Mouse (Mus musculus): ENCODE data around the gene B230217C12Rik. TPM values are rescaled to one million over a fixed set of nuclear protein-coding genes. Genes with fewer than 3 reads are reported as not detected.

Gene B230217C12Rik
- polyA plus RNA-seq, 1 experiment = 3.5 TPM

DNA sequence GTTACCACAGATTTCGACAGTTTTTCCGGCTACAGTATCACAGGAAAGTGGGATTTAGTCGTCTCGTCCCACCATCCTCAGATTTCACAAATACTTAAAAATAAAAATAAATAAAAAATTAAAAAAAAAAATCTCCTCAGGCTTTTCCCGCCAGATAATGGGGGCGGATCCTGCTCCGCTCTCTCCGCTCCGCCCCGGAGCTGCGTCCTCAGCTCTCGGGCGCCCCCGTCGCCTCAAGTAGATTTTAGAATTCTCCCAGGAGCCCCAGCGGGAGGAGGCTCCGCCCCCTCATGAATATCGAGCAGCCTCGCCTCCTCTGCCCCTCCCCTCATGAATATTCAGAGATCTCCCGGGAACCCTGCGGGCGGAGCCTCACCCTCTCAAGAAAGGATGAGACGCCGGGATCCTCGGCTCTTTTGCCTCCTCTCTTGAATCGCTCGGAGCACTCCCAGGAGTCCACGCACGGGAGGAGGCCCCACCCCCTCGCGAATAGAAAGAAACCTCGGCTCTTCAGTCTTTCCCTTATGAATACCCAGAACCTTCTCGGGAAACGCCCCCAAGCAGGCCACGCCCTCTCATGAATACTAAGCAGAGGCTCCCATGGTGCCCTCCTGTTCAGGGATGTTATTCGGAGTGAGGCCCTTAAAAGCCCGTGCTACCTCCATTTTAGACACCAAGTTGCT lies 43.5 kb downstream of the B230217C12Rik start, which contains the start of gene Fbxo47:
Gene Fbxo47, minus strand, starts transcription at position 237 of the 683 bp plus-strand sequence.
- peak; percentile 45 for TF ChIP-seq POLR2A (IDR thresholded peaks at IDR 0.05; ENCODE audit: control insufficient read depth, low read depth, low read length)
- TF ChIP-seq CTCF (IDR thresholded peaks at IDR 0.05; ENCODE audit: control insufficient read depth, insufficient read depth, insufficient replicate concordance, low read depth, low read length) = peak; percentile 35; the same call in 1 of the 2 replicates
- H3K36me3 ChIP-seq (ENCODE audit: control insufficient read depth, insufficient read depth, low read length) = no peaks in the 10 kb centered on the region
- peak within 1 kb of the TSS; percentile 97 for H3K27ac ChIP-seq (ENCODE audit: control insufficient read depth, insufficient read depth, low read depth, low read length)
- H3K27me3 ChIP-seq (ENCODE audit: control insufficient read depth, insufficient read depth, low read length) = no peaks in the 10 kb centered on the region
- H3K4me3 ChIP-seq (ENCODE audit: control insufficient read depth, low read depth, low read length) = peak within 1 kb of the TSS; percentile 94
- H3K4me1 ChIP-seq (ENCODE audit: control insufficient read depth, insufficient read depth, low read length) = peaks cover 6% of the 10 kb centered on the region; the same call in 1 of the 2 replicates

DNA sequence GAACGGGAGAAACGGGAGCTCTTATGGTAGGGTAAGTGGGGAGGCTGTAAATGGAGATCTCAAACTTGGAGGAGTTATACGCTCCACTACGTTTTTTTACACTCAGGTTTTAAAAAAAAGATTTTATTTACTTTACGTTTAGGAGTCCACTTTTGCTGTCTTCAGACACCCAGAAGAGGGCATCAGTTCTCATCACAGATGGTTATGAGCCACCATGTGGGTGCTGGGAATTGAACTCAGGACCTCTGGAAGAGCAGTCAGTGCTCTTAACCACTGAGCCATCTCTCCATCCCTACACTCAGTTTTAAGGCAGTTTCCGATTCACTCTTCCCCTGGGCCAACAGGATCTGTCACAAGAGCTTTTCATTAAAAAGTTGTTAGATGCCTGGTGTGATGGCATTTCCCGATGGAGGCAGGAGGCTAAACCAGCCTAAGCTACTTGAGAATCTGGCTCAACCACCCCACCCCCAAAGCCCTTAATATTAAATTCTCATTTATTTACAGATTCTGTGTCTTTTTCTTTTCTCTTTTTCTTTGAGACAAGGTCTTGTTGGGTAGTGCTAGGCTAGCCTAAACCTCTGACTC lies 44.1 kb downstream of the B230217C12Rik start:
- H3K27ac ChIP-seq (ENCODE audit: control insufficient read depth, insufficient read depth, low read depth, low read length) = peak overlapping the region; percentile 40
- H3K27me3 ChIP-seq (ENCODE audit: control insufficient read depth, insufficient read depth, low read length) = no peaks in the 10 kb centered on the region
- no peaks in the 10 kb centered on the region for H3K36me3 ChIP-seq (ENCODE audit: control insufficient read depth, insufficient read depth, low read length)
- TF ChIP-seq CTCF (IDR thresholded peaks at IDR 0.05; ENCODE audit: control insufficient read depth, insufficient read depth, insufficient replicate concordance, low read depth, low read length) (no peak), POLR2A (IDR thresholded peaks at IDR 0.05; ENCODE audit: control insufficient read depth, low read depth, low read length) (no peak)
- peaks cover 6% of the 10 kb centered on the region; the same call in 1 of the 2 replicates for H3K4me1 ChIP-seq (ENCODE audit: control insufficient read depth, insufficient read depth, low read length)
- H3K4me3 ChIP-seq (ENCODE audit: control insufficient read depth, low read depth, low read length) = peak overlapping the region; percentile 78

DNA sequence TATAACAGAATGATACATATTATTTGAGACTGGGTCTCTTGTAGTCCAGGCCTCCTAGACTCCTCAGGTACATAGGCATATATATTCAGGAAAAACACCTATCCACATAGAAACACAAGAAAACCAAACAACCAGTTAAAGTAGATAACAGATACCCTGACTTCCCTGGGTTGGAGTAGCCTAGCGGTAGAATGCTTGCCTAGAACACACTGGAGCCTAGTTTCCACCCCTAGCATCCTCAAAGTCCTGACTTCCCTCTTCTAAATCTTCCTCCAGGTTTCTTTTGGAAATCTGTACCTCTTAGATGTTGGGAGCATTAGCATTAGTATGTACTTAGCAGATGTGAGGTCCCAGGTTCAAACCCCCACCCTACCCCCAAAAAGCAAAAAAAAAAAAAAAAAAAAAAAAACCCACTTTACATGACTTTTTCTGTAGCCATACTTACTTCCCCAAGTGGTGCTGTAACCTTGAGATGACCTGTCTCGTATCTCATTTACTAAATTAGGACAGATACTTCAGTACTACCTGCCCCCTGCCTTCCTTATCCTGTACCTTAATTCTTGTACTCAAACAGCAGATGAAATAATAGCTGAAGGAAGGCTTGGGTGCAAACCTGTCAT lies 44.8 kb downstream of the B230217C12Rik start:
- peaks cover 6% of the 10 kb centered on the region; the same call in 1 of the 2 replicates for H3K4me1 ChIP-seq (ENCODE audit: control insufficient read depth, insufficient read depth, low read length)
- no peaks in the 10 kb centered on the region for H3K27me3 ChIP-seq (ENCODE audit: control insufficient read depth, insufficient read depth, low read length)
- H3K4me3 ChIP-seq (ENCODE audit: control insufficient read depth, low read depth, low read length) = no peak overlapping the region
- no peaks in the 10 kb centered on the region for H3K36me3 ChIP-seq (ENCODE audit: control insufficient read depth, insufficient read depth, low read length)
- TF ChIP-seq POLR2A (IDR thresholded peaks at IDR 0.05; ENCODE audit: control insufficient read depth, low read depth, low read length) = no peak
- no peak for TF ChIP-seq CTCF (IDR thresholded peaks at IDR 0.05; ENCODE audit: control insufficient read depth, insufficient read depth, insufficient replicate concordance, low read depth, low read length)
- H3K27ac ChIP-seq (ENCODE audit: control insufficient read depth, insufficient read depth, low read depth, low read length) = no peak overlapping the region

DNA sequence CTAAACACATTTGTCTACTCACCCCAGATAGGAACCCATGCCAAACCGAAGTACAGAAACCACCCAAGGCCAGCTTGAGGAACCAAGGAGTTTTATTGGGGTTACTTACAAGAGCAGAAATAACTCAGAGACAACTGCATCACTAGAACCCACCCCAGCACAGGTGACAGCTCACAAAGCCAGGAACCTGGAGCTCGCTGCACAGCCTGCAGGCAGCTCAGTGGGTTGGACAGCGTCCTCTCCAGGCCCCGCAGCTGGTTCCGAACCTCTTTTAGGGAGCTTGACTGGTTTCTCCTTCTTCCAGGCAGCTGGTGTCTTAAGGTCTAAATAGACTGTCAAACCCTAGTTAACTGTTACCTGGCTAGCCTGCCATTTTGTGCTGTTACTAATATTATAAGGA lies 51.2 kb downstream of the B230217C12Rik start:
- H3K36me3 ChIP-seq (ENCODE audit: control insufficient read depth, insufficient read depth, low read length) = no peaks in the 10 kb centered on the region
- H3K4me1 ChIP-seq (ENCODE audit: control insufficient read depth, insufficient read depth, low read length) = no peaks in the 10 kb centered on the region
- no peaks in the 10 kb centered on the region for H3K27me3 ChIP-seq (ENCODE audit: control insufficient read depth, insufficient read depth, low read length)
- TF ChIP-seq CTCF (IDR thresholded peaks at IDR 0.05; ENCODE audit: control insufficient read depth, insufficient read depth, insufficient replicate concordance, low read depth, low read length) (no peak), POLR2A (IDR thresholded peaks at IDR 0.05; ENCODE audit: control insufficient read depth, low read depth, low read length) (no peak)
- H3K27ac ChIP-seq (ENCODE audit: control insufficient read depth, insufficient read depth, low read depth, low read length) = no peak overlapping the region
- no peak overlapping the region for H3K4me3 ChIP-seq (ENCODE audit: control insufficient read depth, low read depth, low read length)

Other genes with a start within 250 kb of the B230217C12Rik start
- 0.47 and 0.58 TPM in 2 replicates for gene Epop, start 211.1 kb upstream of the B230217C12Rik start, polyA plus RNA-seq (2012; rRNA removed)
- gene Mllt6, start 177.4 kb upstream of the B230217C12Rik start, polyA plus RNA-seq (2012; rRNA removed) = 7.4 and 8.2 TPM in 2 replicates
- 17.6 and 17.7 TPM in 2 replicates for gene Cisd3, start 155.0 kb upstream of the B230217C12Rik start, polyA plus RNA-seq (2012; rRNA removed)
- gene Pcgf2, start 140.3 kb upstream of the B230217C12Rik start, polyA plus RNA-seq (2012; rRNA removed) = 6.4 and 8.1 TPM in 2 replicates
- gene Psmb3, start 137.4 kb upstream of the B230217C12Rik start, polyA plus RNA-seq (2012; rRNA removed) = 102 and 104 TPM in 2 replicates
- gene Pip4k2b, start 96.1 kb upstream of the B230217C12Rik start, polyA plus RNA-seq (2012; rRNA removed) = 2.5 TPM in 2 replicates
- gene Cwc25, start 74.2 kb upstream of the B230217C12Rik start, polyA plus RNA-seq (2012; rRNA removed) = 5.6 and 6.3 TPM in 2 replicates
- gene 1700001P01Rik, start 64.9 kb upstream of the B230217C12Rik start, polyA plus RNA-seq (2012; rRNA removed) = 174 and 181 TPM in 2 replicates
- 120 and 126 TPM in 2 replicates for gene Rpl23, start 58.3 kb upstream of the B230217C12Rik start, polyA plus RNA-seq (2012; rRNA removed)
- 21.4 and 23.1 TPM in 2 replicates for gene Lasp1, start 41.8 kb upstream of the B230217C12Rik start, polyA plus RNA-seq (2012; rRNA removed)
- gene Fbxo47, start 43.4 kb downstream of the B230217C12Rik start, polyA plus RNA-seq (2012; rRNA removed) = 19.8 and 25.8 TPM in 2 replicates
- gene Plxdc1, start 145.7 kb downstream of the B230217C12Rik start, polyA plus RNA-seq (2012; rRNA removed) = 64.4 and 70.5 TPM in 2 replicates
- gene Arl5c, start 155.4 kb downstream of the B230217C12Rik start, polyA plus RNA-seq (2012; rRNA removed) = 0.20 and 0.44 TPM in 2 replicates
- 76.7 and 79.4 TPM in 2 replicates for gene Cacnb1, start 182.3 kb downstream of the B230217C12Rik start, polyA plus RNA-seq (2012; rRNA removed)
- gene Rpl19, start 185.9 kb downstream of the B230217C12Rik start, polyA plus RNA-seq (2012; rRNA removed) = 236 and 267 TPM in 2 replicates
- gene Stac2, start 212.7 kb downstream of the B230217C12Rik start, polyA plus RNA-seq (2012; rRNA removed) = 7.3 and 7.6 TPM in 2 replicates

Measured in testis, adult 2 months (tissue).